Mouse (Mus musculus): ENCODE measurements at regions not wholly inside any gene's neighbourhood (a gene's known extent, or its start where the extent isn't known, plus 50 kb on each side); places are given as distances from the start of the nearest gene placed in this dataset.
"Not testable (repeated sequence)": the region's sequence is repeated elsewhere in the genome, so short reads cannot be mapped to it uniquely, and the experiment has no call there.

DNA sequence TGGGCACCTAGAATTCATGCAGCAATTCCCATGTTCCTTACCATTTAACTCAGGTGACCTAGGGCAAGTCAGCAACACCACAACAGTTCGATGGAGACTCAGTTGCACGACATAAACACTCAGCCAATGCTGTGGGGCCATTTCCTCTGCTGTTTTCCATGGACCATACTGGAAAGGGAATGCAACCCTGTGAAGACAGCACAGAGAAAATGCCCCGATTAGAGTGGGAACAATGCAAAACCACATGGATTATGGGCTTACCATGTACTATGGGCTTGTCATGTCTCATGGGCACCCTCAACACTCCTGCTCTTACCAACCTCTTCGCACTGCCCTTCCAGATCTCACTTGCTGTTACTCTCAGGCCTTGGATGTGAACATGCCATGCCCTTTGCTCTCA is 207.6 kb downstream of the Snurf start:
- not testable (repeated sequence) for DNase-seq (ENCODE audit: low read depth, low spot score)

GRCm38 (mm10) chr7:59769749-59770148 is 235.1 kb downstream of the Snurf start:
- not testable (repeated sequence) for DNase-seq (ENCODE audit: low read depth, low spot score)

DNA sequence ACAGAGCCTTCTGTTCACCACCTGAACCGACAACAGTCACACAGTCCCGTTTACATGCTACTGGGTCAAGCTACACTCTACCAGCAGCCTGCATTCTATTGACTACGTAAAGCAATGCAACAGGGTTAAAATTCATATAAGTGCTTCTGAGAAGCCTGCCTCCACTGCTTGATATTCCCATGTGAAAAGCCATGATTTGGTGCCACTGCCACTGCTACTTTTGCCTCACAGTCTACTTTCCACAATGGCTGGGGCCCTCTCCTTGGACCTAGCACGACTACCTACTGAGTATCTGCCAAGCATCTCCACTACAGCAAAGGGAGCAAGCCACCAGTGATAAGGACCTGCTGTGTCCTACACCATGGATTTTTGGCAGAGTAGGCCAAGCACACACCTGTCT is 236.2 kb downstream of the Snurf start:
- not testable (repeated sequence) for DNase-seq (ENCODE audit: low read depth, low spot score)

DNA sequence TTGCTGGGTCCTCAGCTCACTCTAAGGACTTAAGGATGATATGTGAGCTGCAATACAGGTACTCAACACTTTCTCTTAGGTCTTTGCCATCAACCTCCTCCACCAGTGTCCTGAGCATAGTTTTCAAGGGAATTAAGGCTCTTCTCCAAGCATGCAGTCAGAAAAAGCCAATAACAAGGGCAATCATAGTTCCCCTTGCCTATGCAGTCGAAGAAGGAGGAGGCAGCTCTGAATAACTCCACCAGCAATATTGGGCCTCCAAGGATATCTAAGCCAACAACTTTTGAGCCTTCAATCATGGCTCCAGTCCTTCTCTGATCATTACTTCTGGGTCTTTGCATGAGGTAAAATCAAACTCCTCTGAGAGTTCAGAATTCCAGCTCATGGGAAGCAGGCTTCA is 237.5 kb downstream of the Snurf start:
- peak; percentile 1 for DNase-seq (ENCODE audit: low read depth, low spot score)
